Mouse (Mus musculus) left cerebral cortex, postnatal 4 days (tissue): ENCODE measurements around the gene Maml2. TPM values are rescaled to one million over a fixed set of nuclear protein-coding genes. Genes with fewer than 3 reads are reported as not detected.

ENCODE experiments used
- DNase-seq: peaks from one replicate; pipeline ENCODE4 v3.0.0-alpha.2; 2022
- intact Hi-C: fragments of 180-260 bp; cut with DNase I; formaldehyde crosslinking; loops from one replicate; pipeline ENCODE4 v1.15.1; 2025
- total RNA-seq, 2 experiments: library from RNA; stranded (reverse); gene quantifications; 2 replicates each; pipeline ENCODE4 v1.2.3; 2021

Gene Maml2
- total RNA-seq, 2 experiments from 2014 or later, result 11.5 TPM

DNA sequence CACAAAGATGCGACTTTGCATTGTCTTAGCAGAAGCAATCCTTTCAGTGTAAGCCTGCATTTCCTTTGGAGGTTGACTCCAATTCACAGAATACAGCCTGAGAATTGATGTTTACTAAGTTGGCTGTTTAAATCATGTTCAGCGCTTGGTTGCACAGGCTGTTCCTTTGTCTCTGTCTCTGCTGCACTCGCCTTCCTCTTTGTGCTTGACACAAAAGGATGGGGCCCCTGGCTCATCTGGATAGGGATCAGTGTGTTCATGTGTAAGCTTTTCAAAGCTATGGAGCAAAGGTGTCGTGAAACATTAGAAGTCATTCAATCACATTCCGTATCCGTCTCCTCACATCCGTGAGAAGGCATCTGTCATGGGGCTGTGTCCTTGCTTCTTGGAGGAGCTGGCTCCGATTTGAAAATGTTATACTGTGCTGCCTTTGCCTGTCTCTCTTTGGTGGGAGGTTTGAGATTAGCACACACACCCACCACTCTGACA is 354.7 kb downstream of the Maml2 start:
- DNase-seq, result peak; percentile 6
- intact Hi-C loops, result loop anchor here (5.0 to 10.0 kb wide), 2 partner anchors 62 to 410 kb away; no protein-coding TSS in a partner anchor

DNA sequence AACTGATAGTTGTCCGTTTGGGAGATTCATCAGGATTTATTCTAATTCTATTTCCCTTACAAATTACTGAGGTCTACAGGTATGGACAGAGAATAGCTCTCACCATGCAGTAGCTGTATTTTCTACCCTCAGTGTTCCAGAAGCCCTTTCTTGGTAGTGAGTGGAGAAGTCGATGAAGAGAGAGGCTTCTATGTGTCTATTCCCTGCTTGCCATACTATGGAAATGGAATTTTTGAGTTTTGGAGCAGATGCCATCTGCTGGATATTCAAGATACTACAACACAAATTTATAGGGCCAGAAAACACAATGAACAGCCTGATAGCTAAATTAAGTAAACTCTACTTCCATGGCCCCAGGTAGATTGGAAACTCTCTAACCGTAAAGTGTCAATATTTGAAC is 355.2 kb downstream of the Maml2 start:
- intact Hi-C loops, result loop anchor here (5.0 to 10.0 kb wide), 2 partner anchors 62 to 411 kb away; no protein-coding TSS in a partner anchor
- no peak for DNase-seq

DNA sequence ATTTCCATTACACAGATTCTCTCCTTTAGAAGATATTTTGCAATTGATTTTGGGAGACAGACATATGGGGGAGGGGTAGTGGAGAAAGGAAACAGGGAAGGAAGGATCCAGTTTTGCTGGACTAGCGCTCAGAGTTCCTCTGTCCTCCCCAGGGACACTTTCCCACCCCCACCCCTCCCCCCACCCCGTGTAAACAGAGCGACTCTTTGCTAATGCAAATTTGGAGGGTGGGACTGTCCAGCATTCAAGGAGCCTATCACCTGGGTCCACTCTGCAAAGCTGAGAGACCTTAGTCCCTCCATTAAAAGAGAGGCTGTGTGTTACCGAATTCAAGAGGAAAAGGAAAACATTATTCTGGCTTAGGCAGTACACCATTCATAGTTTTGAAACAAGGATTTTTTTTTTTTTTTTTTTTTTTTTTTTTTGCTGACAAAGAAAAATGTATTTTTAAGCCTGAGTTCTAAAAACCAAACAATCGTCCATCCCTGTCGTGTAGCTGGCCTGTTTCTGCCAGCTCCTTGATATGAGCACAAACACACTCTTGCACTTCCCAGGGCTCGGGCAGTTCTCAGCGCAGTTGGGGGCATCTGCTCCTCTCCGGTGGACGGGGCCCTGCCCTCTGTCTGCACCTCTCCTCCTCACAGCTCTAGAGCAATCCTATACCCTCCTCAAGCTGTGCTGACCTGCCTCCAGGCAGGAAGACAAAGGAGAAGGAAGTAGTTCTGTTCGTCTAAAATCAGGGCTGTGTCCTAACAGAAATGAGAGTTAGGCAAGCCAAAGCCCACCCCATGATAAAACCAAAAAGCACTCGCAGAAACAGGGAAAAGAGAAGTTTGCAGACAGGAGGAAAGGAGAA is 364.2 kb downstream of the Maml2 start:
- intact Hi-C loops, result no loop called here
- peak; percentile 13 for DNase-seq

DNA sequence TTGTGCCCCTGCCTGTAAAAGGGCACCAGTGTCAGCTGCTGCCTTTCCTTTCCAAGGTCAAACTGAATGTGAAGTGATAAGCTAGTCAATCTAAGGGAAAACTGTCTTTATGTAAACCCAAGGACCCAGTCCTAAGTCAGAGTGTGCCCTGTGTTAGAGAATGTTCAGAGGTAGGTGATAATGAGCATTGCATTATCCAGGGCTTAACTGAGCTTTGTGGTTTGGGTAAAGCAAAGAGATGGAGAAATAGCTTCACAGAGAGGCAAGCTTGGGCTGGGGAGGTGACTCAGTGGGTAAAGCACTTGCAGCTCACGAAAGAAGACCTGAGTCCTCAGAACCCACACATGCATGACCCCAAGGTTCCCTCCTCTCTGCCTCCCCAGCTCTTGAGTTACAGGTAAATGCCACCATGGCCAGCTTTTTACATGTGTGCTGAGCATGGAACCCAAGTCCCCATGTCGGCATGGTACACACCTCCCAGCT is 367.8 kb downstream of the Maml2 start:
- no peak for DNase-seq
- intact Hi-C loops, result no loop called here

DNA sequence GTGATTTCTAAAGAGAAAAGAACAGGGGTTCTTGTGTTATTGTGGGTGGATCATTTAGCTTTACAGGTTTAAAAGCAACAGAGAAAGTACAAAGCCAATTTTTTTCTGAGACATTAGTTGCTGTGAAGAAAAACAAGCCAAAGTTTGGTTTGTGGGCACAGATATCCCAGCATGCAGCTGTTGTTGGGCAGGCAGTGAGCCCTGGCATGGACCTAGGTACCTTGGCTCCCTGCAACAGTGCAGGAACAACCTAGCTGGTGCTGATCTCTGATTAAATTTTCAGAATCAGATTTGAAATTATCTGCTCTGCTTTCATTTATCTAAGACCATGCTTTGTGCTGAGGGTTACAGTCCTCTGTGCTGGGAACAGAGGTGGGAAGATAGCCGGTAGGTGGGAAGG is 370.2 kb downstream of the Maml2 start:
- intact Hi-C loops, result no loop called here

DNA sequence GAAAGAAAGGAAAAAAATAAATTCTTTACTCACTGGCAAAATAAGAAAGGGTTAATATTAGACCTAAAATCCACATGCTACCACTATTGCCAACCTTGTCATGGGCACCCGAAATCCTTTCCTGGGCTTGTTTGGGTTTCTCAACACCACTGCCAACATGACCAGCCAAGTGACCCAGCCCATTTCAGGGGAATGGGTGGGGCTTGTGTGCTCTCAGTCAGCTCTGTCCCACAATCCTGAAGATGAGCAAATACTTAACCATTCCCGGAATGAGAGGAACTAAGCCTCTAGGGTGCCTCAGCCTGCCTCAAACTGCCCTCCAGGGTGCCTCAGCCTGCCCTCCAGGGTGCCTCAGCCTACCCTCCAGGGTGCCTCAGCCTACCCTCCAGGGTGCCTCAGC is 371.0 kb downstream of the Maml2 start:
- intact Hi-C loops, result no loop called here
- no peak for DNase-seq

More for the DNA sequence above, 370.2 kb downstream of the Maml2 start:
- no peak for DNase-seq

DNA sequence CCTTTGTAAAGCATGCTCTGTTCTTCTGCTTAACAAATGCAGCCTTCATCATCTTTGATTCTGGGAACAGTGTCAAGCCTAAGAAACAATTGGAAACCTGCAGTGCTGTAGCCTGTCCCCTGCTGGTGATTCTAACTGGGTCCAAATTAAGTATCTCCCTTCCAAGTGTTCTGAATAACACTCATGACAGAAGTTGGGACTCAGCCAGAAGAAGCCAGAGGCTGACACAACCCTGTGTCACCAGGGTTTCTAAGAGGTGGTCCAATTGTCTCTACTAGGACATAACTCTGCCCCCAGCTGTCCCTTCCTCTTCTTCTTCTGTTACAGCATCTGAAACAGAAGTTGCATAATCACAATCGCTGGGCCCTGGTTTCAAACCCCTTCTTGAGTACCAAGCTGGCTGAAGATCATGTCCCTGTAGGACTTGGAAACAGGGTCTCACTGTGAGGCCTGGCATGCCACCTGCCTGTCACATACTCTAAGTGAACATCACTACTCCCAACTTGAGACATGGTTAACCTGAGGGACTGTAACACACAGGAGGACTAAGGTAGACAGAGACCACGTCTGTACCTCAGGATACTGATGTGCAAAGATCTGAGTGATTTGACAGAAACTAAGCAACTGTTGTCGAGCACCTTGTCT is 373.5 kb downstream of the Maml2 start:
- DNase-seq, result peak; percentile 59
- intact Hi-C loops, result no loop called here

DNA sequence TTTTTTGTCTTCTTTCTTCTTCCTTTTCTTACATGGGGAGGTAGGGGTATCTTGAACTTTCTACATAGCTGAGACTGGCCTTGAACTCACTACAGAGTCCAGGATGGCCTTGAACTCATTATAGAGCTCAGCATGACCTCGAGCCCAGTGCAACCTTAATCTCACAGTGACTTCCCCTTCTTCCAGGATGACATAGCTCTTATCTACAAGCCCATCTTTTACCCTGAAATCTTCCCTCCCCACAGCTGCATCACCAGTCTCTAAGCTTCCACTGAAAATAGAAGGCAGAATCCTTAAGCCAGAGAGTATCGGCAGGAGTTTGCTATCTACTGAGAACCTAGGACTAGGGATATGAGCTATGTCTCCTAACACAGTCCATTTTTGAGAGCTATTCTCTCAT is 375.5 kb downstream of the Maml2 start:
- no peak for DNase-seq
- intact Hi-C loops, result no loop called here

DNA sequence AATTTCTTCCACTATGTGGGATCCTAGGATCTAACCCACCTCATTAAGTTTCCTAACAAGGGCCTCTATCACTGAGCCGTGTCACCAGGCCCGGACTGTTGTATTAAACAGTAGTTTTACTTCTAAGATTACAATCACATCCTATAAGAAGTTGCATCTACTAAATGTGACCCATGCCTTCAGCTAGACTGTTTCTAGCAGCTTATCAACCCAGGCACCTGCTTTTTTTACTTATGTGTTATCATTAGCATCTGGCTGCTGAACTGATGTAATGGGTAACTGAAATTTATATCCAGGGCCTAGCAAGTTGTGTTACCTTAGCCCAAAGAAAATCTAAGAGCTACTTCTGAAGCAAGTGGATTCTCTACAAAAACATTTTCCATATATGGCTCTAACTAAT is 380.3 kb downstream of the Maml2 start:
- intact Hi-C loops, result no loop called here
- no peak for DNase-seq

DNA sequence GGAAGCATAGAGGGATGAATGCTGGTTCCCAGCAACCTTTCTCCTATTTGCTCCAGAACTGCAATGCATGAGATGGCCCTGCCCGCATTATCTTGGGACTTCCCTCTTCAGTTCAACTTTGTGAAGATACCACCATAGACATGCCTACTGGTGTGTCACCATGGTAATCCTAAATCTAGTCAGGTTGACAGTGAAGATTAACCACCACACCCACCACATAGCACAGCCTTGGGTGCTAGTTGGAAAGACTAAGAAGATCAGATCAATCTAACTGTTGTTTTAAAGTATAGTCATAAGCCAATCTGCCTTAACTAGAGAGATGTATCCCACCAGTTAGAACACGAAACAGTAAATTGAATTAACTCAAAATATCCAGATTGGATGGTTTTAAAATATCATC is 381.9 kb downstream of the Maml2 start:
- no peak for DNase-seq
- intact Hi-C loops, result no loop called here

DNA sequence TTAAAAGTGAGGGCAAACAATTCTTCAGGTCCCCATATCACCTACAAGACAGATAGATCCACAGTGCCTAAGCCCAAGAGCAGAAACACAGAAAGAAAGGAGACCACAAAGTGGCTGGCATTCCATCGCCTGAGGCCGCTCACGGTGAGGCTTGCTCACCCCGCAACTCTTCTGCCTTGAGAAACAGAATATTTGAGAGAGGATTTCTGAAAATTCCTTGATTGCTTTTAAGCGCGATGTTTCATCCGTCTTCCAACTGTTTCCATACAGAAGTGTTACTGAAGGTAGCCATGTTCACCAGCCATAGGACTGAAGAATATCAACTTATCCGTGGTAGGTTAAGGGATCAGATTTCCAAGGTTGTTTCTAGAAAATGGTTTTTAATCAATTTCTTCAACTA is 383.4 kb downstream of the Maml2 start:
- intact Hi-C loops, result no loop called here
- DNase-seq, result no peak

DNA sequence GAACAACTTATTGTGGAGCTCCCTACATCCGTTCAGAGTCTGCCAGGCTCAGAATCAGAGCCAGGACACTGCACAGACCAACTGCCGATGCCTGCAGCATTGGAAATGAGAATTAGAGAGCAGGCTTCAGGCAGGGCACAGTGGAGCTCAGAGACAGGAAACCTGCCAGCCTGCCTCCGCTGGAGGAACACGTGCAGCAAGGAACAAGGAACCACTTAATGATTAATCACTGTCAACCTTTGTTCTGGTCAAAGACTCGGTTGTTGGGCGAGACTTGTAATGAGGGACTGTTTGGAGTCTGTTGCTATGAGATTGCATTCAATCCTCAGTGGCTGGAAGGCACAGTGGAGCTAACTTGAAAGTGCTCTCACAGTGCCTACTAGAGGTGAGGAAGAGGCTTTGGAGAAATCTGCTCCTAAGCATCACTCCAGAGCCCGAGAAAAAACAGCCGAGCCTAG is 383.9 kb downstream of the Maml2 start:
- DNase-seq, result peak; percentile 74

DNA sequence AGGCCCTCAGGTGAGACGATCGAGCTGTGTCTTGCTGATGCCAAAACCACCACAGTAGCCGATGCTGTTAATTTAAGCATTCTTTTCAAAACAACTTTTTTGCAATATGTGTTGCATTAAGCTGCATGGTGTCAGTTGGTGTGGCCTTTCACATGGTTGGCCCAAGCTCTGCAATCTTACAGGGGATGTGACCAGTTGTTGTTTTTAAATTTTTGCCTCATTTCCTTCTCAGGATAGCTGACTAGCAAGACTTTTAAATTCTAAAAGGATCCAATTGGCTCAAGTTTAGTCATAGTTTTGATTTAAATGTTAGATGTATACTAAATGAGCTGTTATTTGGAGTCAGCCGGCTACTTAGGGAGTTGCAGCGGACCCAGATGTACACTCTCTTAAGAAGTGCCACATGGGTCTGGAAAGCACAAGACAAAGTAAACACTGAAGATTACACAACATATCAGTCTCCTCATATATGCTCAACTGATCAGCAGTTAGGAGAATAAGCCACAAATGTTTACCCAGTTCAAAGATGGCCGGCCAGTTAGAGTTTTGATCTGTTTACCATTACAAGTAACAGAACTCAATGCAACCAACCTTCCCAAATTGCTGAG is 386.7 kb downstream of the Maml2 start:
- intact Hi-C loops, result no loop called here
- DNase-seq, result no peak

More for the DNA sequence above, 383.9 kb downstream of the Maml2 start:
- intact Hi-C loops, result no loop called here

DNA sequence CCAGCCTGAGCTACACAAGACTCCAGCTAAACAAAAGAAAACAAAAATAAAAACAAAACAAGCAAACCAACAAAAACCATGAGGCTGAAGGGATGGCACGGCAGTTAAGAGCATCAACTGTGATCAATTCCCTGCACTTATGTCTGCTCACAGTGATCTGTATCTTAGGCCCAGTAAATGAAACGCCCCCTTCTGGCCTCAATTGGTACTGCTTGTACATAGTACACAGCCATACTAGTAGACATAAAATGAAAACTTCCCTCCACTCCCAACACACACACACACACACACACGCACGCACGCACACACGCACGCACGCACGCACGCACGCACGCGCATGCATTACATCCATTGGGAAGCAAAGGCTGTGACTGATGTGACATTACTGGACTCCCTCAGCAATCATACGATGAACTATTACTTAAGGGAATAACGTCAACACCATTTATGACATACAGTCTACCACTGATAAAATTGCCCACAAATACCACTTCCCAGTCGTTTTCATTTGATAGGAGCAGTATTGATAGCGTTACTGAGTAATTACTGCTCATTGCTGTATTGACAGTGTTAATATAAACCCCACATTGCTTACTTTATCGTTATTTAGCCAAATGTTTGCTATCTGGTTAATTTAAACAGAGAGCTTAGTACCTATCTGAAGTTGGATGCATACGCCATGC is 389.4 kb downstream of the Maml2 start:
- DNase-seq, result peak; percentile 26
- intact Hi-C loops, result no loop called here

DNA sequence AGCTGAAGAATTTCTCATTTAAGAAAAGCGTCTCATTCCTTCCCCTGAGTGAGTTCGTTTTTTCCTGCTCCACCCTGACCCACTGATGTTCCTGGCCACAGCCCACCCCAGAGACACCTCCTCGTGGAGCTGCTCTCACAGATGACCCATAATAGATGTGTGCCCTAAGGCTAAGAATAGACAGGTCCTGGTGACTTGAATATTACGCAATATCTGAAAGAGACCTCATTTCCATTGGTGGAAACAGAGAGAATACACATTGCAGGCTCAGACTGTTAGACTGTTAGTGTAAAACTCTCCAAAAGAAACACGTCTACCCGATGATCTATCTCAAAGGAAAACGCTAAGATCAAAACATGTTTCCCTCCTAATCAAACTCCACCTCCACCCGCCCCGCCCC is 391.2 kb downstream of the Maml2 start:
- intact Hi-C loops, result no loop called here

DNA sequence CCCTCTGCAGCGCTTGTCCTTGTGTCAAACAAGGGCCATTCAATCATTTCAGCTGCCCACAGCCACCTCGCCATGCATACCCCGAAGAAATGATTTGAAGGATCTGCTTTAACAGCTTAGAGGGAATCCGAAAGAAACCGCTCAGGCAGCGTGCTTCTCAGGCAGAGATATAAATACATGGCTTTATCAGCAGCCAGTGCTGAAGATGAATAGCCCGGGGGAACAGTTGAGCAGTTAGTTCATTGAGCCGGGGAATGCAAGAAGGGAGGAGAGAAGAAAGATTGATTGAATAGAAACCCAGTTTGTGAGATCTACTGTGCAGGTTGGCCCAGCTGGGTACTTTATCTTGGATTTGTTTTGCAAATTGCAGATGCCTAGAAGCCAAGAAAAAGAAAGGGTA is 392.6 kb downstream of the Maml2 start:
- DNase-seq, result no peak
- intact Hi-C loops, result no loop called here

More for the DNA sequence above, 391.2 kb downstream of the Maml2 start:
- DNase-seq, result no peak

DNA sequence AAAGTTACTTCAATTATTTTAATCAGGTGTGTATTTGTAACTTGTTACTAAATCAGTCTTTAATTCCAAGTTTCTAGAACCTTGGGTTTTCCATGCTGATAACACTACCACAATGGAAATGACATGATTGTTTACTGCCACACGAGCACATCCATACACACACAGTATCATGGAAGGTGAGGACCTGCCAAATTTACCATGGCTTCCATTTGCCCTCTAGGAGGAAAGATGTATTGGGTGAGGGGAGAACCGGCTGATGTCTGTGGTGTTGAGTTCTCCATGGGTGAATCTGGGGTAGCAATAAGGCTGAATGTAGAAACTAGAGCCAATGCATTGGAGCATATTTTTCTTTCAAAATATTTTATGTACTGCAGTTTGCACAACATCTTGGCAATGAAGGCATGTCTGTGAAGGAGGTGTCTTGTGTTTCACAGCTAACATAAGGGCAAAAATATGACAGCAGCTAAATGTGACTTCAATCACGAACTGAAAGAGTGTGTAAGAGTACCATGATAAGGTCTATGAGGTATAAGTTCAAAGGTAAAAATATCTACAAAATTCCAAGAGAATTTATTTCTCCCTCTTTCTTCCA is 396.0 kb downstream of the Maml2 start:
- intact Hi-C loops, result no loop called here
- no peak for DNase-seq

DNA sequence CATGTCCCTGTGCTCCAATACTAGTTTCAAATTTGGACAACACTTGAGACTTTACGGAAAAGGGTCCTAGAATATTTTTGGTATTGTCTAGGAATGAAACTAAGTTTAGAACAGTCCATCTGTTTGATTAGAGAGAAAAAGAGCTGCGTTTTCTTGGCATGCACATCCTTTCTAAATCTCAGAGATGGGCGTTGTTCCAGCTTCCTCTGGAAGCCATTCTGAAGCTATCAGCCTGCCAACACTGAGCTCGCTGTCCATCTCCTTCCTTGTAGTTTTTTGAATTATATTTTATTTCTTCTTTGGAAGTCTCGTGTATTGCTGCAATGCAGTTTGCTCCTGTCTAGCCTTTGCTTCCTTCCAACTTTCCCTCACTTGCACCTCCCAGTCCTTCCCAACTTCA is 396.5 kb downstream of the Maml2 start:
- DNase-seq, result peak; percentile 34
- intact Hi-C loops, result no loop called here

DNA sequence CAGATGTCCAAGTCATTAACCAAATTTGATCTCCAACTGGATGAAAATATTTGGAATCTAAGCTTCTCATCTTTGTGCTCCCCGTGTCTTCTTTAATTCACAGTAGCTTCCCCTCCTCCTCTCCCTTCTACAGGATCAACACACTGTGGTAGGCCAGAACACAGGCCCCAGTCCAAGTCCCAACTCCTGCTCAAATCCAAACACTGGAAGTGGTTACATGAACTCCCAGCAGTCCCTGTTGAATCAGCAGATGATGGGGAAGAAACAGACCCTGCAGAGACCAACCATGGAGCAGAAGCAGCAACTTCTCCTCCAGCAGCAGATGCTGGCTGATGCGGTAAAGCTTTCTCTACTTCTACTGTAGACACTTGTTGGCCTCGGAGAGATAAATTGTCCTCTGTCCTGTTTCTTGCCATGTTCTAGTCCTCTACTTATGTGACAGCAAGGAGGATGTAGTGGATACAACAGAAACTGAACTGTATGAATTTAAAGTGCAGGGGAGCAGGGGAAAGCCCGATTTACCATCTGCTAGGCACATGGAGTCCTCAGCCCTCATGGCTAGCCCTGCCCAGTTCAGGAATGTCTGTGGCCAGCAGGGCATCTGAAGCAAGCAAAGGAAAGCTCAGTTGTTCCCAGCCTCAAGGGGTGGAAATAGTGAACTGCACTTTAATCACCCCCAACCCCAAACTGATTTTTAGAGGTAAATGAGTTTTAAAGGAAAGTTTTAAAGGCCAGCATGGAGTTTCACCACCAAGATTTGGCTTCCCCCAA is 399.5 kb downstream of the Maml2 start:
- DNase-seq, result no peak
- intact Hi-C loops, result no loop called here

DNA sequence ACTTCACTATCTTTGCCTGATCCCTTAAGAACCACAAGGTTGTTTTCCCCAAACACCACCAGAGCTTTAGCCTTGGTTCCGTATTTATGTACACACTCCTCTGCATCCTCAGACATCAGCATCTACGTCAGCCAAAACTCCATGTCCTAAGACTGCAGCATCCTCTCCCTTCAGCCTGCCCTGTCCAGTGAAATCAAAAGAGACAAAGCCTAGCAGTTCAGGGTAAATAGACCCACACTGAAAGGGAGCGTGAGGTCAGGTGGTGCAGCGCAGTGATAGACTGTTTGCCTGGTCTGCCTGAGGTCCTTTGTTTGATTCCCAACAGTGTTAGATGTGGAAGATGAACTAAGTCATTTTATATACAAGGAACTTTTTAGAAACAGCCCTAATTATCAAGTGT is 400.1 kb downstream of the Maml2 start:
- intact Hi-C loops, result no loop called here

More for the DNA sequence above, 400.1 kb downstream of the Maml2 start:
- no peak for DNase-seq
